Mouse (Mus musculus) right cerebral cortex, postnatal 10 days (tissue): ENCODE measurements around the gene Gjd3.
A peak's percentile ranks its signal among the peaks of the same experiment; 100 is the strongest.
"Not testable (repeated sequence)": the region's sequence is repeated elsewhere in the genome, so short reads cannot be mapped to it uniquely, and the experiment has no call there.

ENCODE experiments used
- DNase-seq, 2 experiments: peaks; one replicate each; pipeline ENCODE4 v3.0.0; 2021; ENCODE audit warnings: low spot score in 2 of 2

Gene Gjd3

GRCm38 (mm10) chr11:98933847-98934246, 49.0 kb downstream of the Gjd3 start:
- not testable (repeated sequence) for DNase-seq

- DNase-seq = peak; percentile 68
These were observed 49.7 kb downstream of the Gjd3 start for GRCm38 (mm10) chr11:98933151-98933550.

- DNase-seq = peak in 1 of 2 experiments; percentile 41
These were observed 50.3 kb downstream of the Gjd3 start for GRCm38 (mm10) chr11:98932293-98933091.
